Mouse (Mus musculus) v-Abl transformed pro-B cells (cell line): ENCODE results near the gene Smarcd3.

Experiments used
- in situ Hi-C, 2 experiments: fragments of 400-800 bp; cut with MboI; formaldehyde crosslinking; loops; one replicate each; pipeline ENCODE4 v1.15.1; 2025; ENCODE audit not compliant: unreplicated experiment in 2 of 2

Smarcd3 gene

DNA sequence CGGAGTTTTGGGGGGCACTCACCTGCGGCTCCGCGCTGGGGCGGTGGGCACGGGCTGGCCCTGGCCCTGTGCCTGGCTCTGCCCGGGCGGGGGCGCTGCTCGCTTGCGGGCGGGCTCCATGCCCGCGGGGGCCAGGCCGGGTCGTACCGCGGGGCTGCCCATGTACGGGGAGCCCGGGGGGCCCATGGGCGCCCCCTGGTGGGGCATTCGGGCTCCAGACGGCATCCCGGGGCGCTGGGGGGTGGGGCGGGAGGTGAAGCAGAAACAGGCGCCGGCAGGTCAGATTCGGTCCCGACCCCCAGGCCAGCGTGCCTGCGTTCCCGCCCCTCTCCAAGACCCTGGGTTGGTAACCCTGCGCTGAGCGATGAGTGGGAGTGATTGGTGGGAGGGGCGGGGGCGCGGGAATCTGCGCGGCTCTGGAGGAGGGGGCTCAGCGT, 25.6 kb downstream of the Smarcd3 start:
- in situ Hi-C loops: loop anchor here (25.0 kb wide), 2 partner anchors 186 to 211 kb away; partner anchors contain the start of genes Abcb8 (in 1 of the 2), Asic3 (in 1 of the 2), Atg9b (in 1 of the 2) and Cdk5 (in 1 of the 2)

DNA sequence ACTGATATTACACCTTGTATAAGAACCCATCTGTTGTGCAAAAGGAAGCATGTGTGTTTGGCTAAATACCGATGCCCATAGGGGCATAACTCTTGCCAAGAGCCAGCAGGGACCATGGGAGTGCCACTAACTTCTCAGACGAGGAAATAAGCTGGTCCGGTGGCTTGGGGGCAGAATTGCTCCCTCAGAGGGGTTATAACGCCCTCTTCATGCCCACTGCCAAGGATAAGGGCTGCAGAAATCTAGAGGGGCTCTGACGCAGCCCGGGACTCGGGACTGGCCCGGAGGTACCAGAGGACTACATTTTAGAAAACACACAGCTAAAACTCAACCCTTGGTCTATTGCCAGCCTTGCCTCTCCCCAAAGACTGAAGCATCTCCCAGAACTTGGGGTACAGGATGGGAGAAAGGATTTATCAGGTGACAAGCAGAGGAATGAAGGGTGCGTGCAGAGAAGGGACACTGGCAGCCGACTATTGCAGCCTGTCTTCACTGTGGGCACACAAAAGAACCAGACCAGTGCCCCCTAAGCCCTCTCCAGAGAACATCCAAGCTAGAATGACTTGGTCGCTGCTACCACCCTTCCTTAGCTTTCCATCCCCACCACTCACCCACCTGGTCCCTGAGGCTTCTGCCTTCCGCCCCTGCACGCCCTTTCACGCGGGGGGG, 26.2 kb downstream of the Smarcd3 start:
- in situ Hi-C loops: loop anchor here (25.0 kb wide), 2 partner anchors 186 to 211 kb away; partner anchors contain the start of genes Abcb8 (in 1 of the 2), Asic3 (in 1 of the 2), Atg9b (in 1 of the 2) and Cdk5 (in 1 of the 2)

DNA sequence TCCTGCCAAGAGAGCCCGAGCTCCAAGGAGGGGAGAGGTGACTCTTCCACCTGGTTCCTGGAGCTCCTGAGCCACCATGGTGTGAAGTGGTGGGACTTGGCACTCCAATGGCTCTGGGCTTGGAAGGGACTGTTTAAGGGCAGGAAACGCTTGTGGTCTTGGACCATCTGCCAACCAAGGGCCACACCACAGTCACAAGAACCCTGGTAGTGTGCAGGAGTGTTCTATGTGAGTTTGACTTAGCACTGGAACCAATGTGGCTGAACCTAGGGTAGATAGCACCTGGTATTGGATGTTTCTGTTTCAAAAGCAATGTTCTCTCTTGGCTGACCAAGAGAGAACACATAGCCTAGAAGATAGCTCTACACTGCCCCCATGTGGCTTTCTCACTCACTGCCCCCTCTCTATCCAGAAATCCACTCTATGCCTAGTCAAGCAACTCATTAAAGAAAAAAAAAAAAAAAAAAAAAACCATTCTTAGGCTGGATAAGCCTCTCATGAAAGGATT, 26.9 kb downstream of the Smarcd3 start:
- in situ Hi-C loops: loop anchor here (25.0 kb wide), 2 partner anchors 185 to 210 kb away; partner anchors contain the start of genes Abcb8 (in 1 of the 2), Asic3 (in 1 of the 2), Atg9b (in 1 of the 2) and Cdk5 (in 1 of the 2)

DNA sequence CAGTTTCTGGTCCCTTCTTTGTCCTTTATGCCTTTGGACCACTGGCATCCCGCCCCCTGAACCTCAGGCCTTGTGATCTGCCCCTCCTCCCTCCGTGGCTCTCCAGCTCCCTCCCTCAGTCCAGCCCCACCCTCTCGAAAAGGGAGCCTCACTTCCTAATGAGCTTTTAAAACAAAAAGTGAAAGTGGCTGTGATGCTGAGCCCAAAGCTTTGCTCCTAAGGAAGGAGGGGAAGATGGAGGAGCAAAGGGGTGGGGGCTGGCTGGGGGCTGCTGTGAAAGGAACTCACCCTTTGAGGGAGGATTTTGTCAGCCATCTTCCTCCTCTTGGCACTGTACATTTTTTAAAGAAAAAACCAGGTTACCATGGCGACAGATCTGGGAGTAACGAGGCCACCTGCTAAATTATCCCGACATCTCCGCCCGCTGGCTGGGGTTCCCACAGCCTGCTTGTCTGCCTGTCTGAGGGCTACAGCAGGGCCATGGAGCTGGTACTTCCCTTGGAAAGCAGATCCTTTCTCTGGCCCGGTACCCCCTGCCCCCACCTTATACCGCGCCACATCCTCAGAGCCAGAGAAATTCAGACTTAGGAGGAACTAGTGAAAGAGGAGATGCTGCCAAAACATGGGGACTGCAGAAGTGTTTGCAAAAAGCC, 27.6 kb downstream of the Smarcd3 start:
- in situ Hi-C loops: loop anchor here (25.0 kb wide), 2 partner anchors 184 to 209 kb away; partner anchors contain the start of genes Abcb8 (in 1 of the 2), Asic3 (in 1 of the 2), Atg9b (in 1 of the 2) and Cdk5 (in 1 of the 2)

DNA sequence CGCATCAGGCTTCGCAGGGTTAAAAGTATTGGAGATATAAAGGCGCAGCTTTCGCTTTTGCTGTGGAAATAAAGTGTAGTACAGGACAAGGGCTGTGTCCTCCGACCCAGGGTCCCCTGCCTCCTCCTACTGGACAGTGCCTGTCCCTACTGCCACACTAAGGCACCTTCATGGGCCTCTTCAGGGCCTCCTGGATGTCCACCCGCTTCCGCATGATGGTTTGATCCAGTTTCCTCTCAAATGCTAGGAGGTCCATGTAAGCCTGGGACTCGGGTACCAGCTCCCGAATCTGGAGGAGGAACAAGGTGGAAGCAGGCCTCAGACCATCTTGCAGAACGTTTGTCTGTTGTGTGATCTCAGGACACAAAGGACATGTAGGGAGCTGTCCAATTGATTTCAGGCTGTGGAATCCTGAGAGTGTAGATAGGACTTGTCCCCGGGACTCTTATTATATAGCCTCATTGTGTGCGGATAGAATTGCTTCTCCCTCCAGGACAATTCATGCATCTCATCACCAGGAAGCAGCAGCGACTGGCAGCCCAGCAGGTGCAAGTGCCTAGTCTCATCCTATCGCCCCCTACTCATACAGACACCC, 28.3 kb downstream of the Smarcd3 start:
- in situ Hi-C loops: loop anchor here (25.0 kb wide), 2 partner anchors 184 to 209 kb away; partner anchors contain the start of genes Abcb8 (in 1 of the 2), Asic3 (in 1 of the 2), Atg9b (in 1 of the 2) and Cdk5 (in 1 of the 2)

DNA sequence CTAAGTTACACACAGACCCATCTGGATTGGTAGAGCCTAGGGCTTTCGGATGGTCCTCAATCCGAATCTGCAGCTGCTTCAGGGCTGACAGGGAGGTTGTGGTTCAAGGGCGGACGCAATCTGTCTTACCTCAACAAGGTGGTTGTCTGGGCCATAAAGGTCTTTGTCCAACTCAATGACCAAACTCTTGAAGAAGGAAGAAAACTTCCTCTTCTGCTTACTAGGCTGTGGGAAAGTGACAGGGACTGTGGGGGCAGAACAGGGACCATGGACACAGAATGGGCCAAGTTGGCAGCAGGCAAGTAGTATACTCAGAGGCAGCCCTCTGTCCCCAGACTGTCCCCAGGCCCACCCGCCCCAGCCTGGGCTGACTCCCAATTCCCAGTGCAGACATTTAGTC, 28.9 kb downstream of the Smarcd3 start:
- in situ Hi-C loops: loop anchor here (25.0 kb wide), 2 partner anchors 183 to 208 kb away; partner anchors contain the start of genes Abcb8 (in 1 of the 2), Asic3 (in 1 of the 2), Atg9b (in 1 of the 2) and Cdk5 (in 1 of the 2)

DNA sequence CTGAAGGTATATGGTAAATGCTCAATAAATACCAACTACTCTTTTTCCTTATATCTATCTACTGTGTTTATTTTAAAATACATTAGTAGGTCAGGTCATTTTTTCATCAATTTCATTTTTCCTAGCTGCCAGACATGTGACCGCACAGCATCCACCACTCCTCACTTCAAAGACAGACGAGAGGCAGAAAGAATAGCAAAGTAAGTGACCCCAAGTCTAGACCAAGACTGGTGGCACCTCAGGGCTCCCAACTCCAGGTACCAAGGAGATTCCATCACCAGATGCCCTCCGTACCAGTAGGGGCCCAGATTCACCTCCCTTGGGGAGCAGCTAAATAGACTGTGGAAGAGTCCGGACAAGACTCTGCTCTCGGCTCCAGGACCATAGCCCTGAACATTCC, 29.9 kb downstream of the Smarcd3 start:
- in situ Hi-C loops: loop anchor here (5.0 to 25.0 kb wide), 3 partner anchors 57 to 207 kb away; partner anchors contain the start of genes Abcb8 (in 1 of the 2), Asic3 (in 1 of the 2), Atg9b (in 1 of the 2) and Cdk5 (in 1 of the 2)

DNA sequence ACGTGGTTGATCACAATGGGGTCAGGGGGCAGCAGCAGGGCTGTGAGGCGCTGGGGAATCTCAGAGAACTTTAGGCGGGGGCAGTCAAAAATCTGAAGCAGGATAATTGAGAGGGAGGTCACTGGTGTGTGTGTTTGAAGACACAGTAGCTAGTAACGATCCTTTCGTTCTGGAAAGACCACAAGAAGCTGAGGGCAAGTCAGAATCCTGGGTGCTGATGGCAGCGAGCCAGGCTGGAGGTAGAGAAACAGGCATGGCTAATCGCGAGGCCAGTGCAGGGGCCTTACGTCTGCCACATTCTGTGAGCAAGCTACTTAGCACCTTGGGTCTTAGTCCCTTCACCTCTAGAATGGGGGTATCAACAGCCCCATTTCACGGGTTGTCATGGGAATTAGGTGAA, 30.3 kb downstream of the Smarcd3 start:
- in situ Hi-C loops: loop anchor here (5.0 to 25.0 kb wide), 3 partner anchors 57 to 207 kb away; partner anchors contain the start of genes Abcb8 (in 1 of the 2), Asic3 (in 1 of the 2), Atg9b (in 1 of the 2) and Cdk5 (in 1 of the 2)

DNA sequence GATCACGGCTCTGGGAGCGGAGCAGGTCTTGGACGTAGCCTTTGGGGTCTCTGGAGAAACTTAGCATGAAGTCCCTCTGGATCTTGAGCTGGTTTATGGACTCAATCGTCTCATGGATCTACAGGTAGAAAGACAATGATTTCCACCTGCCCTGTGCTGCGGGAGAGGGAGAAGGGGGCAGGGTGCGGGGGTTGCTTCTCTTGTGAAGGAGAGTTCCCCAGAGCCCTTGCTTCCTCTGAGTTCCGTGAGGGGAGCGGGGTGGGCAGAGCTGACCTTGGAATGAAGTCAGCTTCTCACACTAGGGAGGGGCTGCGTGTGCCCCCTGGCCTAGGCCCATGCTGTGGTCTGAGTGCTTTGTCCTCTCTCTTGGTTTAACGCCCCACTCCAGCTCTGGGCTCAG, 31.0 kb downstream of the Smarcd3 start:
- in situ Hi-C loops: loop anchor here (5.0 to 25.0 kb wide), 3 partner anchors 56 to 206 kb away; partner anchors contain the start of genes Abcb8 (in 1 of the 2), Asic3 (in 1 of the 2), Atg9b (in 1 of the 2) and Cdk5 (in 1 of the 2)

DNA sequence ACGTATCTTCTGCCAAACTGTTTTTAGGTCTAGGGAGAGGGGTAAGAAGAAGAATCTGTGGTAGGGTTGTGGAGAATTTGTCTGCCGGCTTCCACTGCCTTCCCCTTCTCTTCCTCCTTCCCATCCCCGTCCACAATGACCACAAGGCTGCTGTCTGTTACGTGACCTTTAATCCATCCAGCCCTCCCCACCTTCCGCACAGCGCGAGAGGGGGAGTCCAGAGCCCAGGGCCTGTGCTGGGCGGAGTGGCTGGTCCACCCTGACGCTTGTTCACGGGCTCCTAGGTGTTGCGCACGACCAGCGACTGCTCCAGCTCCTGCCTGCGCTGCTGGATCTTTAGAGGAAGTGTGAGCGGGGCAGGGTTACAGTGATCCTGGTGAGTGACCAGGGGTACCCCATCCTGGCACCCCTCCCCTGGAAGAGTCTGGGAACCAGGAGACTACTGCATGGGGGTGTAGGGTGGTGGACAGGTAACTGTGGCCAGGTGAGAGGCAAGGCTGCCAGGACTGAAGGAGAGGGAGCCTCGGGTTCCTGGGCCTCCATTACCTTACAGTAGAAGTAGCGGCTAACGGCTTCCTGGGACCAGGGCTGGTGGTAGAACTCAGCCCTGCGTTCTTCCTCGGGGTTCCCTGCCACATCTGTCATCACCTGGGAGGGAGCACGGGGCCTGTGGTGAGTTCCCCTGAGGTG, 31.6 kb downstream of the Smarcd3 start:
- in situ Hi-C loops: loop anchor here (5.0 to 25.0 kb wide), 3 partner anchors 55 to 205 kb away; partner anchors contain the start of genes Abcb8 (in 1 of the 2), Asic3 (in 1 of the 2), Atg9b (in 1 of the 2) and Cdk5 (in 1 of the 2)

DNA sequence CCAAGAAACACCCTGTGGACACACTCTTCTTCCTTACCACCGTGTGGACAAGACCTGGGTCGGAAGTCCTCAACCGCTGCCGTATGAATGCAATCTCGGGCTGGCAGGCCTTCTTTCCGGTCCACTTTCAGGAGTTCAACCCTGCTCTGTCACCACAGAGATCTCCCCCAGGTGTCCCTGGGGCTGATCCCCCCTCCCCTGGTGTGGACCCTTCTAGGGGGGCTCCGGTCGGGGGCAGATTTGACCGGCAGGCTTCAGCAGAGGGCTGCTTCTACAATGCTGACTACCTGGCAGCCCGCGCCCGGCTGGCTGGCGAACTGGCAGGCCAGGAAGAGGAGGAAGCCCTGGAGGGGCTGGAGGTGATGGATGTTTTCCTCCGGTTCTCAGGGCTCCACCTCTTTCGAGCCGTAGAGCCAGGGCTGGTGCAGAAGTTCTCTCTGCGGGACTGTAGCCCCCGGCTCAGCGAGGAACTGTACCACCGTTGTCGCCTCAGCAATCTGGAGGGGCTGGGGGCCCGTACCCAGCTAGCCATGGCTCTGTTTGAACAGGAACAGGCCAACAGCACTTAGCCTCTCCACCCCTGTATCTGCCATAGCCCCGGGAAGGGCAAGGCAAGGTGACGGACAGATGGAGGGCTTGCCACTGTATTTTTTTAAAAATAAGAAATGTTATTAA, 32.3 kb downstream of the Smarcd3 start:
- in situ Hi-C loops: loop anchor here (5.0 to 25.0 kb wide), 3 partner anchors 55 to 205 kb away; partner anchors contain the start of genes Abcb8 (in 1 of the 2), Asic3 (in 1 of the 2), Atg9b (in 1 of the 2) and Cdk5 (in 1 of the 2)

DNA sequence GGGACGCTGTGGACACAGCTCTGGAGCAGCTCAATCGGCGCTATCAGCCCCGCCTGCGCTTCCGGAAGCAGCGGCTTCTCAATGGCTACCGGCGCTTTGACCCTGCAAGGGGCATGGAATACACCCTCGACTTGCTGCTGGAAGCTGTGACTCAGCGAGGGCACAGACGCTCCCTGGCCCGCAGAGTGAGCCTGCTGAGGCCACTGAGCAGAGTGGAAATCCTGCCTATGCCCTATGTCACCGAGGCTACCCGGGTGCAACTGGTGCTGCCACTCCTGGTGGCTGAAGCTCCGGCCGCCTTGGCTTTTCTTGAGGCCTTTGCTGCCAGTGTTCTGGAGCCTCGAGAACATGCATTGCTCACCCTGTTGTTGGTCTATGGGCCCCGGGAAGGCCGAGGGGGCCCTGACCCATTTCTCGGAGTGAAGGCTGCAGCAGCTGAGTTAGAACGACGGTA, 32.9 kb downstream of the Smarcd3 start:
- in situ Hi-C loops: loop anchor here (5.0 to 25.0 kb wide), 3 partner anchors 54 to 204 kb away; partner anchors contain the start of genes Abcb8 (in 1 of the 2), Asic3 (in 1 of the 2), Atg9b (in 1 of the 2) and Cdk5 (in 1 of the 2)

DNA sequence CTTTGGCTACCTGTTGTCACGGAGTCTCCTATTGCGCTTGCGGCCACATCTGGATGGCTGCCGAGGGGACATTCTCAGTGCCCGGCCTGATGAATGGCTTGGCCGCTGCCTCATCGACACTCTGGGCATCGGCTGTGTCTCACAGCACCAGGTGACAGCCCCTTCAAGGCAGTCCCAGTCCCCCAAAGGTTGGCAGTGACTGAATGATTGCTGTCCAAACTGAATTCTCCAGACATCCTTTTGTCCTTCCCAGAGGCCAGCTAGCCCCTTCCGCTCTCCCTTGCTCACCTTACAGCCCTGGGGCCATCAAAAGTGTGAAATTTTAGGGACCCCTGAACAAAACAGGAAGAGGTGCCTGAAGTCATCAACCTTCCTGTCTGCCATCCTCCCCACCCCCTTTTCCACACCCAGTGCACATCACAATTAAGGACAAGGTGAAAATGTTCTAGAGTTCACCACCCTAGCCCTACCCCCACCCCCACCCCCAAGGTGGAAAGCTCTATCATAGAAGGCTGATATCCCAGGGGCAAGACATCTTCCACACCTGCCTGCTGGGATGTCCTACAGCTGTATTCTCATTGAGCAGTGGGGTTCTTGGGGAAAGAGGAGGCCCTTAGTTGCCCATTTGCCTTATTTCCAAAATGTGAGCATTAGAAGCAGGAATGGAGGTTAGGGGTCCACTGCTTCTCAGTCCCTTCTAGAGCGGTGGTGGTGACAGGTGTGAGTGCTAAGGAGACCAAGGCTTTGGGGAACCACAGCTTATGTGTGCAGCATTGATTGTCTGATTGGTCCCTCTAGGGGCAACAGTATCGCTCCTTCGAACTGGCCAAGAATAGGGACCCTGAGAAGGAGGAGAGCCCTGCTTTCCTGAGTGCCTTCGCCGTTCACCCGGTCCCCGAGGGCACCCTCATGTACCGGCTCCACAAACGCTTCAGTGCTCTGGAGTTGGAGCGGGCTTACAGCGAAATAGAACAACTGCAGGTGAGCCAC, 34.4 kb downstream of the Smarcd3 start:
- in situ Hi-C loops: loop anchor here (5.0 to 25.0 kb wide), 3 partner anchors 53 to 203 kb away; partner anchors contain the start of genes Abcb8 (in 1 of the 2), Asic3 (in 1 of the 2), Atg9b (in 1 of the 2) and Cdk5 (in 1 of the 2)

DNA sequence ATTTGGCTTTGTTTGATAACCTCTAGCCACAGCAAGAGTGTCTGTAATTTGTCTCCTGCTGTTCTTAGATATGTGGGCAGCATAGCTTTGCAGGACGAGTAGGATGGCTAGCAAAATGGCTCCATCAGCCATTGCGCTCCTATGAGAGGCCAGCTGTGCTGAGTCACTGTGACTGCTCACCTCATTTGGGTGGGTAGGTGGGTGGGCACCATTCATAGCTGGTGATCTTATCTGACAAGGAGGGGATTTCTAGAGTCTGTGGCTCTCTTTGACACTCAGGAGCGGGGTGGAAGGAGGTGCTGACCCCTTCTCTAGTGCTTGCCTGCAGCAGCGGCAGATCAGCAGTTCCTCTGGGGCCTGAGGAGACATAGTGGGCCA, 37.0 kb downstream of the Smarcd3 start:
- in situ Hi-C loops: loop anchor here (25.0 kb wide), 2 partner anchors 175 to 200 kb away; partner anchors contain the start of genes Abcb8 (in 1 of the 2), Asic3 (in 1 of the 2), Atg9b (in 1 of the 2) and Cdk5 (in 1 of the 2)

DNA sequence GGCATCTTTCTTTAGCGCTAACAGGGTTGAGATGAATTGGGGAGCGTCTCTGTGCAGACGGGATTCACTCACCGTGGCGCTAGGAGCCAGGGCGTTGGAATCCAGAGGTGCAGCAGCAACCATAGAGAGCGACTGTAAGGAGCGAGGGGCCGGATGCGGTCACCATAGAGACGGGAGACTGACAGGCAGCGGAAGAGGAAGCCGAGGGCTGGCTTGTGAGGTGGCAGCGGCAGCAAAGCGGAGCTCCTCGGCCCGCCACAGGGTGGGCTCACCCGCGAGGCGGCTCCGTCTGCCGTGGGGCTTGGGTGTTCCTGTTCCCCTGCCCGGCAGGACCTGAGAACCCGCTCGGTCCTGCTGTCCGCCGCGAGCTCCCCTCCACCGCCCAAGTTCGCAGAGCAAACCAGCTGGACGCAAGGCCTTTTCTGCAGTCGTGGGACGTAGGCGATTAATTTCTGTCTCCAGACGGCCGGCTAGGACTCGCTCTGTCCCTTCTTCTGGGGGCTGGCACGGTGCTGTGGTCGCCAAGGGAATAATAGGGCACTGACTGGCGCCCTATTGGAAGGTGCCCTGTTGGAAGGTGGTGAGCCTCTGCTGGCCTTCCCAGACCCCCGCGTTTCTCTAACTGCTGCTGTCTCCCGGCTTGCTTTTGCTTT, 37.5 kb downstream of the Smarcd3 start, which contains the start of gene Chpf2:
Gene Chpf2 (plus strand): TSS at position 195 of the 653 bp plus-strand sequence.
- in situ Hi-C loops: loop anchor here (25.0 kb wide), 2 partner anchors 174 to 199 kb away; partner anchors contain the start of genes Abcb8 (in 1 of the 2), Asic3 (in 1 of the 2), Atg9b (in 1 of the 2) and Cdk5 (in 1 of the 2)

DNA sequence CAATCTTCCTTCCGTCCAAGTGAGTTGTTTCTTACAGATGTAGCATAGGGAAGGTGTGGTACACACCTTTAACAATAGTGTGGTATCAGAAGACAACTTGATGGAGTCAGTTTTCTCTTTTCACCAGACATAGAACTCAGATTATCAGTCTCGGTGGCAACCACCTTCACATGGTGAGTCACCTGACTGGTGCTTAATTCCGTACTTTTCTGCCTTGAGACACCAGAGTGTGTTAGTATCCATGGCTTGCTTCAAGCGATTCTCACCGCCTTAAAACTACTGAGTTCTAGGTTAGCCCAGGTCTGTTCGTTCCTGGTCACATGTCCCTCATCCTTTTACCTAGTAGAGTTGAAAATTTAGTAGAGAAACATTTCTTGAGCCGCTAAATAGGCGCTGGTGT, 38.1 kb downstream of the Smarcd3 start:
- in situ Hi-C loops: loop anchor here (25.0 kb wide), 2 partner anchors 174 to 199 kb away; partner anchors contain the start of genes Abcb8 (in 1 of the 2), Asic3 (in 1 of the 2), Atg9b (in 1 of the 2) and Cdk5 (in 1 of the 2)
